Mouse (Mus musculus) adrenal gland (tissue): ENCODE data around the gene Pask.
"Not testable (repeated sequence)": the region's sequence is repeated elsewhere in the genome, so short reads cannot be mapped to it uniquely, and the experiment has no call there.

ENCODE experiments used
- intact Hi-C: fragments of 180-260 bp; cut with DNase I; formaldehyde crosslinking; loops from one replicate; pipeline ENCODE4 v1.15.1; 2025
- long read RNA-seq, 2 experiments: library from polyadenylated mRNA; unstranded; transcript quantifications; one replicate each; pipeline ENCODE4 v2.0.0; 2020; ENCODE audit warnings: borderline replicate concordance in 1 of 2; ENCODE audit not compliant: insufficient replicate concordance in 1 of 2

The Pask gene
- long read RNA-seq, experiment 1 = 0 reads
- long read RNA-seq, experiment 2 = 0 reads

DNA sequence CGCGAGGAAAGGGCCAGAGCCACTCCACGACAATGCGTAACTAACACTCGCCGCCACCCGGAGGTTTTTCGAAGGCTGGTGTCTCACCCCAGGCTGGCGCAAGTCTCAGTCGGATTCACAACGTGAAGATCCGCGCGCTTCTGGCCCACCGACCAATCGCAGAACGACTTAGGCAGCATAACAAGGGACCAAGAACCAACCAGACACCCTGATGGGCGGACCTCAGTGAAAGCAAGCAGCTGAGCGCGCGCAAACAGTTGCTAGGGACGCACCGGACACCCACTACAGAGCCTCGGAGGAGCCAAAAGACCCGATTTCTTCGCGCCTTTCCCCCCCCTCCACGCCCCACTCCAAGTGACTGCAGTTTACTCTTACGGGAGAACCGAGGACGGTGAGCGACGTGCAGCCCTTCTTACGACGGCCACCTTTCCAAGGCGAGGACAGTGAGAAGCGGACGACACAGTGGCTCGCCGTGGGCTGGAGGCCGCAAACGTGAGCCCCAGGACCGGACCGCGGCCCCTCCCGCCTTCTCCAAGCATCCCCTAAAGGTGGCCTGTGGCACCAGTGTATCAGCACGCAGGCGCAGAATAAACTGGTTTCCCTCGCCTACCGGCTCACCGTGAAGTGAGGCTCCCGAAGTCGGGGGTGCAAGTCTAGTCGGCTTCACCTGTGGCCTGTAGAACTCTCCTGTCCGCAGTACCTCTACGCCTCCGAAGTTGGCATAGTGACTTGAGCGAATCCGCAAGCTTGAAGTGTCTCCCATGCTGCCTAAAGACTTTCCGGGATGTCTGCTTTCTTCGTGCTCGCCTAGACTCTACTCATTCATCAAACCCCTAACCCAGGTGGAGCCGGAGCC is at the start of gene Pask, which contains the start of gene Ppp1r7:
Gene Pask, minus strand, starts transcription at position 835 of the 856 bp plus-strand sequence.
Gene Ppp1r7, plus strand, starts transcription at position 207 of the 856 bp plus-strand sequence.
- intact Hi-C loops = loop anchor here (5.0 to 10.0 kb wide), 2 partner anchors 106 to 168 kb away; partner anchors contain the start of gene Sned1

GRCm38 (mm10) chr1:93388906-93389305 is 45.6 kb upstream of the Pask start:
- intact Hi-C loops = no loop called here

DNA sequence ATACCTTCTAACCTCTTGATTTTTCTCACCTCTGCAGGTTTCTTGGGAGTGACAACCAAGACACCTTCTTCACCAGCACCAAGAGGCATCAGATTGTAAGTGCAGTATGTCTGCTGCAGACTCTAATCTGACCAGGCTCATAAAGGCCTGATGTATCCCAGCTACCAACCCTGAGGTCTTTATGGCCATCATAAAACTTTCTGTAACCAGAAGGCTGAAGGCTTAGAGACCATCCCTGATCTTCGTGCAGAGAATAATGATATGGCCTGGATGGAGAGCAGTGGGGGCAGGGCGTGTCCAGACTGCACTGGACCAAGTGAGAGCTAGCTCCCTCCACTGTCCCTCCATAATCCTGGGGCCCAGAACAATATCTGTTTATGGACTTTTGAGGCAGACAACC is 43.9 kb upstream of the Pask start:
- intact Hi-C loops = no loop called here

- intact Hi-C loops = no loop called here
Observed at GRCm38 (mm10) chr1:93379117-93379516, 35.8 kb upstream of the Pask start.

DNA sequence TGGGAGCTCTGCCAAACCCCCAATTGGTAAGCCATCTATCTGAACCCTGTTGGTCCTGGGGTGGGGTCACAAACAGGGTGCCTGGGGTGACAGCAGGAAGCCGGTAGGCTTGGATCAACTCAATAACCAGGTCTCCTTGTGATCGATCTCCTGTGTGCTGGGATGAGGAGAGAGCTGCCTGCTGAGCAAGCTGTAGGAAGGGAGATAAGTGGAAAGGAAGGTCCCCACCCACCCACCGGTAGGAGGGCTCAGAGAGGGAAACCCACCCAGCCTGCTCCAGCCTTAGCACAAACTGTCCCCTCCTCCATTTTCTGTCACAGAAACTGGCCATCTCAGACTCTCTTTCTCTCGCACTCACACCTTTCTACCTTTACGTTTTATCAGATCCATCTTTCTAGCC is 34.0 kb upstream of the Pask start:
- intact Hi-C loops = no loop called here

GRCm38 (mm10) chr1:93373665-93374064 is 30.4 kb upstream of the Pask start, which contains the start of gene Ano7:
Ano7 (plus strand) TSS chr1:93373930.
- intact Hi-C loops = no loop called here

- intact Hi-C loops = no loop called here
Observed at GRCm38 (mm10) chr1:93365641-93366040, 22.4 kb upstream of the Pask start.

- intact Hi-C loops = no loop called here
Observed at GRCm38 (mm10) chr1:93362661-93363060, 19.4 kb upstream of the Pask start.

- intact Hi-C loops = loop anchor here (10.0 kb wide), 1 partner anchor 152 kb away; no protein-coding TSS in a partner anchor
Observed at GRCm38 (mm10) chr1:93352724-93353123, 9.4 kb upstream of the Pask start.

GRCm38 (mm10) chr1:93349701-93350100 is 6.4 kb upstream of the Pask start:
- intact Hi-C loops = loop anchor here (10.0 kb wide), 2 partner anchors 155 to 175 kb away; no protein-coding TSS in a partner anchor

DNA sequence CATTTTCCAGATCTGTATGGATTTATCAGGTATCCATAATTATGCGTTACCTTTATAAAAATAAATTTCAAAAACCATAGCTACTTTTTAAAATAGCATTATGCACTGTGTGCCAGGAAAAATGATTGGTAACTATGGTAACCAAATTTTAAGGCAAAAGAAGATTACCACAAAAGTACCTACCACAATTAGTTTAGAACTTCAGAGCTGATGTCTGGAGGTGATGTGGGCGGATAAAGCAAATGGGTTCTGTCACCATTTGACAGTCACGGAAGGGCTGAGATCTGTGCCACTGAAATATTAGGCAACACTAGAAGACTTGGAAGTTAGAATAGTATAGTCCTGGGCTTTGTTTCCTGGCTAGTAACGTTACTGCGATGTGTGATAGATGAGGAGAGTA is 3.9 kb upstream of the Pask start:
- intact Hi-C loops = loop anchor here (10.0 kb wide), 1 partner anchor 172 kb away; no protein-coding TSS in a partner anchor

DNA sequence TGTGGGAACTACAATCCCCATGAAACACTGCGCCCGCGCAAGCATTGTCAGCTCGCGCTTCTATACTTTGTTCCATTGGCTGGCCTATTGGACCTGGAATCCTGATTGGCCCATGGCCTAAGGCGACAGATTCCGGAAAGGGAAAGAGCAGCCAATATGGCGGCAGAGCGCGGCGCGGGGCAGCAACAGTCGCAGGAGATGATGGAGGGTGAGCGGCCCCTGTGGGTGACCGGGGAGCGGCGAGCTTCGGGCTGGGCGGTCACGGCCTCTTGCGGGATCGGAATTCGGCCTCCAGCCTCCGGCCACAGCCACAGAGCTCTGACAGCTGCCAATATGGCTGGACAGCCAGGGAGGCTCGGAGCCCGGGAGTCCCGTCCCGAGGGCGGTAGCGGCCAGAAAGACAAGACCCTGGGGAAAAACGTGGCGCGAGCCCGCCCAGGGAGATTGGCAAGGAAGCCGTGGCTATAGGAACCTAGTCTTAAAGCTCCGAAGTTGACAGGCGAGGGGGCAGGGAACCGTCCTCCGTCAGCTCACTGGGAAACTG is 294 bp upstream of the Pask start:
- intact Hi-C loops = loop anchor here (5.0 to 10.0 kb wide), 2 partner anchors 106 to 169 kb away; partner anchors contain the start of gene Sned1

DNA sequence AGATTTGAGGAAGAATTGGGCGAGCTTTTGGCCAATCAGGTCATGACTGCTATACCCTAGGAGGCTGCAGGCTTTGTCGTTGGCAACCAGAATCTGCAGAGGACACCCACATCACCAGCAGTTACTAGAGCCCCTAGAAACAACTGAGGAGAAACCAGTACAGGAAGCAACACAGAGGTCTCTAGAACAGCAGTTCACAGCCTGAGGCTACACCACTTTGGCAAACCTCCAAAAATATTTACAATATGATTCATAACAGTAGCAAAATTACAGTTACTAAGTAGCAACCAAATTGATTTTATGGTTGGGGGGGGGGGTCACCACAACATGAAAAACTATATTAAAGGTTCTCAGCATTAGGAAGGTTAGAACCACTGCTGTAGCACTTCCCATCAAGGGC is 8.7 kb downstream of the Pask start:
- intact Hi-C loops = no loop called here

- intact Hi-C loops = no loop called here
Observed at GRCm38 (mm10) chr1:93326446-93326845, 16.8 kb downstream of the Pask start.

GRCm38 (mm10) chr1:93323973-93324372 is 19.3 kb downstream of the Pask start:
- intact Hi-C loops = no loop called here

GRCm38 (mm10) chr1:93305581-93306337 is 37.5 kb downstream of the Pask start, which contains the start of gene Mterf4:
Mterf4 (minus strand) TSS chr1:93305915.
- intact Hi-C loops = no loop called here

GRCm38 (mm10) chr1:93300578-93300977 is 42.7 kb downstream of the Pask start:
- intact Hi-C loops = no loop called here

GRCm38 (mm10) chr1:93299791-93300190 is 43.5 kb downstream of the Pask start:
- intact Hi-C loops = no loop called here

DNA sequence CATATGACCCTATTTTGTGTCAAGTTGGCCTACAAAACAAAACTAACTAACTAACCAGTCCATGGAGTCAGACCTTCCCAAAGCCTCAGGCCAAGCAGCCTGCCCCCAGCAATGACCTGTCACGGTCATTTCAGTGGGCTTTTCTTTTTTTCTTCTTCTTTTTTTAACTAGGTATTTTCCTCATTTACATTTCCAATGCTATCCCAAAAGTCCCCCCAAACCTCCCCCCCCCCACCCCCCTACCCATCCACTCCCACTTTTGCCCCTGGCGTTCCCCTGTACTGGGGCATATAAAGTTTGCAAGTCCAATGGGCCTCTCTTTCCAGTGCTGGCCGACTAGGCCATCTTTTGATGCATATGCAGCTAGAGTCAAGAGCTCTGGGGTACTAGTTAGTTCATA is 48.8 kb downstream of the Pask start:
- intact Hi-C loops = not testable (repeated sequence)

GRCm38 (mm10) chr1:93292006-93292405 is 51.3 kb downstream of the Pask start:
- intact Hi-C loops = no loop called here

GRCm38 (mm10) chr1:93291591-93291990 is 51.7 kb downstream of the Pask start:
- intact Hi-C loops = no loop called here
